Mouse (Mus musculus): ENCODE measurements around the gene Srpr. TPM values are rescaled to one million over a fixed set of nuclear protein-coding genes. Genes with fewer than 3 reads are reported as not detected.

The Srpr gene
- polyA plus RNA-seq, 1 experiment: not detected

DNA sequence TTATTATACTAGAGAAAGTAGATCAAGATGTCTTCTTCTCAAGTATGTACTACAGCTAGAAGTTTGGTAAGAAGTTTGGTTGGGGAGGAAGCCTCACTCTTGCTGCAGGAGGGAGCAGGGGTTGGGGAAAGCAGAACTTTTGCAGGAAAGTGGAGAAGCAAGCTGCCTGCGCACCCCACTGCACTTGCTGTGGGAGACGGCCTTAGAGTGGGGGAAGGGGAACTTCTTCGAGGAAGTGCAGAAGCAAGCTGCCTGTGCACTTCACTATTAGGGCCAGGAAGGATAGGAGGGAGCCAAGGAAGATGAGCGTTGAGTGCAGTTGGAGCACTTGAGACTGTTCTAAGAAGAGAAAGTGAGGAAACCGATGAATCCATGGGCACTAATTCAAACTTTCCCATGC, 16.6 kb upstream of the Srpr start:
- H3K27ac ChIP-seq (ENCODE audit: insufficient read depth, low read depth, low read length): no peak overlapping the region
- H3K4me1 ChIP-seq (ENCODE audit: control insufficient read depth, insufficient read depth, low read length): no peaks in the 10 kb centered on the region
- TF ChIP-seq POLR2A (IDR thresholded peaks at IDR 0.05; ENCODE audit: insufficient read depth, low read depth, low read length): no peak
- TF ChIP-seq CTCF (IDR thresholded peaks at IDR 0.05; ENCODE audit: insufficient read depth, low read depth, low read length): no peak
- WGBS: 78% methylated on average over 5 of the region's 5 CpGs
- no peak overlapping the region for H3K4me3 ChIP-seq (ENCODE audit: insufficient read depth, low read depth, low read length)

DNA sequence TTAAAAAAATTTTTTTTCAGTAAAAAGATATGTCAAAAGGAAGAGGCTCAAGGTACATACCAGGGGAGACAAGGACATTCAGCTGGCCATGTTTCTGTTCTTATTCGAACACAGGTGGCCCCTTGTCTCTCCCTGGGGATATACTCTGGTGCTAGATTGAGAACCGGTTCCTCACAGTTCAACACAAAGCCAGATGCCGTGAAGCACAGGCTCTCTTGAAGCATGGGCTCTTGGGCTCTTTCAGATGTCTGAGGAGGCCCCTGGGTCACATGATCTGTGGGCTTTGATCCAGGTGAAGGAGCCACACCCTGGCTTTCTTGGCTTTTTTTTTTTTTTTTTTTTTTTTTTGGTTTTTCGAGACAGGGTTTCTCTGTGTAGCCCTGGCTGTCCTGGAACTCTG, 13.5 kb upstream of the Srpr start:
- 84% methylated on average over 3 of the region's 4 CpGs for WGBS
- Histone ChIP-seq H3K4me1 (ENCODE audit: control insufficient read depth, insufficient read depth, low read length) (peaks cover 8% of the 10 kb centered on the region), H3K4me3 (ENCODE audit: insufficient read depth, low read depth, low read length) (no peak overlapping the region), H3K27ac (ENCODE audit: insufficient read depth, low read depth, low read length) (no peak overlapping the region)
- TF ChIP-seq POLR2A (IDR thresholded peaks at IDR 0.05; ENCODE audit: insufficient read depth, low read depth, low read length): no peak
- no peak for TF ChIP-seq CTCF (IDR thresholded peaks at IDR 0.05; ENCODE audit: insufficient read depth, low read depth, low read length)

DNA sequence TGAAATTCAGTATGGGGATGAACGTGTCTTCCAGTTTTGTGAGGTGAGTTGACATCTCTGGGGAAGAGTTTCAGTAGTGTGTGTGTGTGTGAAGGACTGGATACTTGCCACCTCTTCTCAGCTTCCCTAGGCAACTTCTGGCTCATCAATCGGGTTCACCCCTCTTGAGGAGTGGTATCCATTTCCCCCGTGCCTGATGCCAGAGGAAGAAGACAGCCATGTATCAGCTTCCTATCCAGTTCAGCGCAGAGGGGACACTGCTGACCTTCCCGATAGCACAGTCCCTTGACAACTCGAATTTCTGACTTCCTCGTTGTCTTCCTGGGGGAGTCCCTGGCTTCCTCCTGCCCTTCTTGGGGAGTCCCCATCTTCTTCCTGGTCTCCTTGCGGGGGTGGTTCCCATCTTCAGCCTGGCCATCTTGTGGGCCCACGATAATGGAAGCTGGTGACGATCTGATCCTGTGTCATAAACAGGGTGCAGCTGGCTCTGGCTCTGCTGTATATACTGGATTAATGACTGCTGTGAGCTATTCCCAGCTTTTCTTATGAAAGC, 12.5 kb upstream of the Srpr start:
- Histone ChIP-seq H3K27ac (ENCODE audit: insufficient read depth, low read depth, low read length) (no peak overlapping the region), H3K4me3 (ENCODE audit: insufficient read depth, low read depth, low read length) (no peak overlapping the region), H3K4me1 (ENCODE audit: control insufficient read depth, insufficient read depth, low read length) (peaks cover 8% of the 10 kb centered on the region)
- 92% methylated on average over 10 of the region's 10 CpGs for WGBS
- no peak for TF ChIP-seq CTCF (IDR thresholded peaks at IDR 0.05; ENCODE audit: insufficient read depth, low read depth, low read length)
- no peak for TF ChIP-seq POLR2A (IDR thresholded peaks at IDR 0.05; ENCODE audit: insufficient read depth, low read depth, low read length)

DNA sequence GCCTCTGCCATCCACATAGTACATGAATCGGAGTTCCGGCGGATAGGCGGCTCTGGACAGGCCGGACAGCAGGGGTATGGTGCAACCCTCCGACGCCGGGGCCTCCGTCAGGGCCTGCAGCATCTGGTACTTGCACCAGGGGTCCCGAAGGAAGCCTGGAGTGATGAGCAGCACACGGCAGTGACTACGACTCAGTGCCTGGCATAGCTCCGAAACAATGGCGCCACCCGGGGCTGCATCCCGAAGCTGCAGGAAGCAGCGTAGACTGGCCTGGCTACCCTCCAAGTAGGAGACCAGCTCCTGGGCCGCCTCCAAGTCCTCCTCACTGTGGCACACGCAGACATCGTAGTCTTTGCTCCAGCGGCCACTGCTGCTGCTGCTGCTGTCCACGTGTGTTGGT, 11.3 kb upstream of the Srpr start:
- TF ChIP-seq POLR2A (IDR thresholded peaks at IDR 0.05; ENCODE audit: insufficient read depth, low read depth, low read length) (no peak), CTCF (IDR thresholded peaks at IDR 0.05; ENCODE audit: insufficient read depth, low read depth, low read length) (no peak)
- H3K27ac ChIP-seq (ENCODE audit: insufficient read depth, low read depth, low read length): no peak overlapping the region
- H3K4me3 ChIP-seq (ENCODE audit: insufficient read depth, low read depth, low read length): 0 out of 2 replicates have a peak overlapping the region, but pooled peaks have one; percentile 13
- peaks cover 8% of the 10 kb centered on the region for H3K4me1 ChIP-seq (ENCODE audit: control insufficient read depth, insufficient read depth, low read length)
- 38% methylated on average over 22 of the region's 22 CpGs for WGBS

DNA sequence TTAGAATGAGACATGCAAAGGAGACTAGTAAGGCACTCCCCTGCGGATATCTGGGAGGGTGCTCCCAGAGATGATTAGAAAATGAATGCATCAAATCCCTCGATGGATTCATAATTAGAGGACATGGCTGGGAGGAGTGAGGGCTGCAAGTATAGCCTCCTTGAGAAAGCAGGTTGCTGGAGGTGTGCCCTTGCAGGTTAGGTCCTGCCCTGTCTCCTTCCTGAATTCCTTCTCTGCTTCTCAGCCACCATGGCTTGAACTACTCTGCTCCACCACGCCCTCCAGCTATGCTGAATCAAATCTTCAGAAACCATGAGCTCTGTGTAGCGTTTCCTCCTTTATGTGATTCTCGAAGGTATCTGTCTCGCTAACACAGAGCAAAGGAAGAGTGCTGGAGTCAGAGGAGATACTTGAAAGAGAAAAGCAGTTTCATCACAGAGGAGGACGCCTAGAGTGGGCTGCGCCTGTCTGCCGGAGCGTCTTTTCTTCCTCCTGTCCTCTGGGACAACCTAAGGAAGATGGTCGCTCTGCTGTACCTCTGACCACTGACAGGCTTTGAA, 6.9 kb upstream of the Srpr start:
- WGBS: 87% methylated on average over 11 of the region's 11 CpGs
- TF ChIP-seq POLR2A (IDR thresholded peaks at IDR 0.05; ENCODE audit: insufficient read depth, low read depth, low read length) (no peak), CTCF (IDR thresholded peaks at IDR 0.05; ENCODE audit: insufficient read depth, low read depth, low read length) (no peak)
- no peak overlapping the region for H3K27ac ChIP-seq (ENCODE audit: insufficient read depth, low read depth, low read length)
- no peak overlapping the region for H3K4me3 ChIP-seq (ENCODE audit: insufficient read depth, low read depth, low read length)
- peaks cover 8% of the 10 kb centered on the region for H3K4me1 ChIP-seq (ENCODE audit: control insufficient read depth, insufficient read depth, low read length)

DNA sequence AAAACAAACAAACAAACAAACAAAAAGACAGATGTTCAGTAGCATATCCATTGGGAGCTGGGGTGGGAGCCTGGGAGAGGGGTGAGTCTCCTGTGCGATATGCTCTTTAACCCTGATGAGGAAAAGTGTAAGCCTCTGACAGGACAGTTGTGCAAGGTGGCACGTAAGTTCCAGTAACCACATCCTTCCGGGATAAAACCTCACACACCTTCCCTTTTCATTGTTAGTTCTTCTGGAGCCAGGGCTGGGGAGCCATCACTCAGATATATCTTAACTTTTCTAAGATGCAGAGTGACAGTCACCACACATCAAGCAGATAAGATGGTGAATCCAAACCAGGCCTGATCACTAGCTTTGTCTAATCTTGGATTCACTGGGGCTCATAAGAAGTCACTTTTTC, 5.9 kb upstream of the Srpr start:
- Histone ChIP-seq H3K4me1 (ENCODE audit: control insufficient read depth, insufficient read depth, low read length) (peaks cover 2% of the 10 kb centered on the region; the same call in 1 of the 2 replicates), H3K27ac (ENCODE audit: insufficient read depth, low read depth, low read length) (no peak overlapping the region), H3K4me3 (ENCODE audit: insufficient read depth, low read depth, low read length) (no peak overlapping the region)
- TF ChIP-seq POLR2A (IDR thresholded peaks at IDR 0.05; ENCODE audit: insufficient read depth, low read depth, low read length) (no peak), CTCF (IDR thresholded peaks at IDR 0.05; ENCODE audit: insufficient read depth, low read depth, low read length) (no peak)
- 95% methylated on average over 3 of the region's 3 CpGs for WGBS

DNA sequence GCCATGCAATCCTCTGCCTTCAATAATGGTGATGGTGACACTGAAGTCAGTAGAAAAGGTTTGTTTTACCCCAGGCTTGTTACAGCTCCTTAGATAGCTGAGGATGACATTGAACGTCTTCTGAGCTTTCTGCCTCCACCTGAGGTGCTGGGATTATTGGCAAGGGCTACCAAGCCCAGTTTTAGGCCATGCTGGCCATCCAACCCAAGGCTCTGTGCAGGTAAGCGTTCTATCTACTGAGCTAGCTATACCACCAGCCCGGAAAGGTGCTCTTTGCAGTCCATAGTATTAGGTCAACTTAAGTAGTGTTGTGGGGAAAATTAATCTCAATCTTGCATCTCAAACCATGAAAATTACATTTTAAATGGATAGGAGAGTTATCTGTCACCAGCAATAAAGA, 2.4 kb upstream of the Srpr start:
- 93% methylated on average over 3 of the region's 3 CpGs for WGBS
- no peak overlapping the region for H3K4me3 ChIP-seq (ENCODE audit: insufficient read depth, low read depth, low read length)
- peaks cover 6% of the 10 kb centered on the region; the same call in 1 of the 2 replicates for H3K4me1 ChIP-seq (ENCODE audit: control insufficient read depth, insufficient read depth, low read length)
- no peak overlapping the region for H3K27ac ChIP-seq (ENCODE audit: insufficient read depth, low read depth, low read length)
- no peak for TF ChIP-seq CTCF (IDR thresholded peaks at IDR 0.05; ENCODE audit: insufficient read depth, low read depth, low read length)
- no peak for TF ChIP-seq POLR2A (IDR thresholded peaks at IDR 0.05; ENCODE audit: insufficient read depth, low read depth, low read length)

DNA sequence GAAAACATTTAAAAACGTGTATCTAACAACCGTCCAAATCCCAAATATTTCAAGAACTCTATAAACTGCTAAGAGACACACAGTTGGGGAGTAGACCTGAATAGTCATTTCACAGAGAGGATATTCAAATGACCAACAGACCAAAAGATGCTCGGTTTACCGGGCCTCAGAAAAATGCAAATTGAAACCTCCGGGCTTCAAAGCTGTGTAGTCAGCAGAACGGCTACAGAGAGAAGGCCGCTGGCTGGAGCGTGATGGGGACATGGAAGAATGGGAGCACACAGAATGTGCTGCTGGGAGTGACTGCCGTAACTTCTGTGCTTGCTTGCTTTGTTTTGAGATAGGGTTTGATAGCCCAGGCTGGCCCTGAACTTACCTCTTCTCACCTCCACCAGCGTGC, 1.6 kb upstream of the Srpr start:
- Histone ChIP-seq H3K4me1 (ENCODE audit: control insufficient read depth, insufficient read depth, low read length) (peaks cover 6% of the 10 kb centered on the region; the same call in 1 of the 2 replicates), H3K4me3 (ENCODE audit: insufficient read depth, low read depth, low read length) (no peak overlapping the region), H3K27ac (ENCODE audit: insufficient read depth, low read depth, low read length) (no peak overlapping the region)
- TF ChIP-seq CTCF (IDR thresholded peaks at IDR 0.05; ENCODE audit: insufficient read depth, low read depth, low read length) (no peak), POLR2A (IDR thresholded peaks at IDR 0.05; ENCODE audit: insufficient read depth, low read depth, low read length) (no peak)
- 79% methylated on average over 10 of the region's 10 CpGs for WGBS

DNA sequence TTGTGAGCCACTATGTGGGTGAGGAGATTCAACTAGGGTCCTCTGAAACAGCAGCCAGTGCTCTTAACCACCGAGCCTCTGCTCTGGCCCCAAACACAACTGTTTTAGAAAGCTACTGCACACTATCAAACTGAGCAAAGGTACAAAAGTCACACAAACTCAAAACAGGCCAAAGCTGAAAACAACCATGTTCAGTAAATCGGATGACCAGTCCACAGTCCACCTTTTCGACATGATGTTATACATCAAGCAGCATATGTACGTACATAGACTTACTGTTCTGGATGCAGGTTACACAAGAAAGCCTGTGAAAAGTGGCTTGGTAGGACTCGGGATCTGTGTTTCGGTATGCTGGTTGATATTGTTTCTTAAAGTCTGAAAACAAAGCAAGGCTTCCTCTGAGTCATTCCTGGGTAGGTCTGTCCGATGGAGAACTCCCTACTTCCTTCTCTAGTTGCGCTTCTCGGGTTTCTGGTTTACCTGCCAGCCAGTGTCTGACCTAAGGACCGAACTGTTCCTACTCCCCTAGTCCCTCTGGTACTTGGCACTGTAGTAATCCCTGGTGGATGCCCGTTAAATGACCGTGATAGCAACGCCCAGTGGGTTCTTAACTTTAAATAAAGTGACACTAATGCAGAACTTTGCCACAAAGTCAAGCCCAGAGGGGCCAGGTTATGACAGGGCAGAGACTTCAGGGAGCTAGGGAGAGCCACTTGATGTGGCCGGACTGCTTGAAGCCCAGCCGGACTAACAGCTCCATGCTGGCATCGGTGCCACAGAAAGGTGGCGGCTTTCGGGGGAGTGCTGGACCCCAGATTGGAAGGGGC, 817 bp upstream of the Srpr start:
- no peak for TF ChIP-seq POLR2A (IDR thresholded peaks at IDR 0.05; ENCODE audit: insufficient read depth, low read depth, low read length)
- TF ChIP-seq CTCF (IDR thresholded peaks at IDR 0.05; ENCODE audit: insufficient read depth, low read depth, low read length): no peak
- H3K4me1 ChIP-seq (ENCODE audit: control insufficient read depth, insufficient read depth, low read length): peaks cover 6% of the 10 kb centered on the region; the same call in 1 of the 2 replicates
- H3K27ac ChIP-seq (ENCODE audit: insufficient read depth, low read depth, low read length): no peak overlapping the region
- H3K4me3 ChIP-seq (ENCODE audit: insufficient read depth, low read depth, low read length): peak overlapping the region; percentile 46
- WGBS: 36% methylated on average over 18 of the region's 18 CpGs

Data from olfactory bulb, adult 2 months (tissue).